Mouse (Mus musculus) regulatory T cell (primary cell): ENCODE measurements around the gene Cnih2.

Experiments used
- in situ Hi-C: fragments of 300-600 bp; cut with MboI, MseI; formaldehyde crosslinking; loops from one replicate; pipeline ENCODE4 v1.15.1; 2025; ENCODE audit warnings: high pct_unique_total_duplicates

Cnih2 gene

DNA sequence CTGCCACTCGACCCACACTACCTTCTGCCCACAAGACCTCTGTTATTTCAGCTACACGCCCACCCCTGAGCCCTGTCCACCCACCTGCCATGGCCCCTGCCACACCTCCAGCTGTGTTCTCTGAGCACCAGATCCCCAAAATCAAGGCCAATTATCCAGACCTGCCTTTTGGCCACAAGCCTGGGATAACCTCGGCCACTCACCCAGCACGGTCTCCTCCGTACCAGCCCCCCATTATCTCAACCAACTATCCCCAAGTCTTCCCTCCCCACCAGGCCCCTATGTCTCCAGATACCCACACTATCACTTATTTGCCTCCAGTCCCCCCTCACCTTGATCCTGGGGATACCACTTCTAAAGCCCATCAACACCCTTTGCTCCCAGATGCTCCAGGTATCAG, 28.8 kb downstream of the Cnih2 start:
- in situ Hi-C loops, result no loop called here

DNA sequence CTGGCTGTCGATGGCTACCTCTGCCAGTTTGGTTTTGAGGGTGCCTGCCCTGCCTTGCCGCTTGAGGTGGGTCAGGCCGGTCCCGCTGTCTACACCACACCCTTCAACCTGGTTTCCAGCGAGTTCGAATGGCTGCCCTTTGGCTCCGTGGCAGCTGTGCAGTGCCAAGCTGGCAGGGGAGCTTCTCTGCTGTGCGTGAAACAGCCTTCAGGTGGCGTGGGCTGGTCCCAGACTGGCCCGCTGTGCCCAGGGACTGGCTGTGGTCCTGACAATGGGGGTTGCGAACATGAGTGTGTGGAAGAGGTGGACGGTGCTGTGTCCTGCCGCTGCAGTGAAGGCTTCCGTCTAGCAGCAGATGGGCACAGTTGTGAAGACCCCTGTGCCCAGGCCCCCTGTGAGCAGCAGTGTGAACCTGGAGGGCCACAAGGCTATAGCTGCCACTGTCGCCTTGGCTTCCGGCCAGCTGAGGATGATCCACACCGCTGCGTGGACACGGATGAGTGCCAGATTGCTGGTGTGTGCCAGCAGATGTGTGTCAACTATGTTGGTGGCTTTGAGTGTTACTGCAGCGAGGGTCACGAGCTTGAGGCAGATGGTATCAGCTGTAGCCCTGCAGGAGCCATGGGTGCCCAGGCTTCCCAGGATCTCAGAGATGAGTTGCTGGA, 29.6 kb downstream of the Cnih2 start:
- in situ Hi-C loops, result no loop called here

DNA sequence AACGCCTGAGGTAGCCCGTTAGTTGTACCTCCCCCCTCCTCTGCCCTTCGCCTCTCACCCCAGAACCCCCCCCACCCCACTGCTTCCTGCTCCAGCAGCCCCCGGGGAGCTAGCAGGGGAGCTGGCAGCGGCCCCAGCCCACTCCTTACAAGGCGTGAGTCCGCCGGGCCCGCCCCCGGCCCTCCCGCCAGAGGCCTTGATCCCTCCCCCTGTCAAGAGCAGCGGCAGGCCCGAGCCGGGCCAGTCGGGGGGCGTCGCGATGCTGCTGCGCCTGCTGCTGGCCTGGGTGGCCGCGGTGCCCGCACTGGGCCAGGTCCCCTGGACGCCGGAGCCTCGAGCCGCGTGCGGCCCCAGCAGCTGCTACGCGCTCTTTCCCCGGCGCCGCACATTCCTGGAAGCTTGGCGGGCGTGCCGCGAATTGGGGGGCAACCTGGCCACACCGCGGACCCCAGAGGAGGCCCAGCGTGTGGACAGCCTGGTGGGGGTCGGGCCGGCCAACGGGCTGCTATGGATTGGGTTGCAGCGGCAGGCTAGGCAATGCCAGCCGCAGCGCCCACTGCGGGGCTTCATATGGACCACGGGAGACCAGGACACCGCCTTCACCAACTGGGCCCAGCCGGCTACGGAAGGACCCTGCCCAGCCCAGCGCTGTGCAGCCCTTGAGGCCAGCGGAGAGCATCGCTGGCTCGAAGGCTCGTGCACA, 30.3 kb downstream of the Cnih2 start, which contains the start of gene Cd248:
TSS of gene Cd248 (plus strand) at position 212 of the 703 bp plus-strand sequence.
- in situ Hi-C loops, result no loop called here

DNA sequence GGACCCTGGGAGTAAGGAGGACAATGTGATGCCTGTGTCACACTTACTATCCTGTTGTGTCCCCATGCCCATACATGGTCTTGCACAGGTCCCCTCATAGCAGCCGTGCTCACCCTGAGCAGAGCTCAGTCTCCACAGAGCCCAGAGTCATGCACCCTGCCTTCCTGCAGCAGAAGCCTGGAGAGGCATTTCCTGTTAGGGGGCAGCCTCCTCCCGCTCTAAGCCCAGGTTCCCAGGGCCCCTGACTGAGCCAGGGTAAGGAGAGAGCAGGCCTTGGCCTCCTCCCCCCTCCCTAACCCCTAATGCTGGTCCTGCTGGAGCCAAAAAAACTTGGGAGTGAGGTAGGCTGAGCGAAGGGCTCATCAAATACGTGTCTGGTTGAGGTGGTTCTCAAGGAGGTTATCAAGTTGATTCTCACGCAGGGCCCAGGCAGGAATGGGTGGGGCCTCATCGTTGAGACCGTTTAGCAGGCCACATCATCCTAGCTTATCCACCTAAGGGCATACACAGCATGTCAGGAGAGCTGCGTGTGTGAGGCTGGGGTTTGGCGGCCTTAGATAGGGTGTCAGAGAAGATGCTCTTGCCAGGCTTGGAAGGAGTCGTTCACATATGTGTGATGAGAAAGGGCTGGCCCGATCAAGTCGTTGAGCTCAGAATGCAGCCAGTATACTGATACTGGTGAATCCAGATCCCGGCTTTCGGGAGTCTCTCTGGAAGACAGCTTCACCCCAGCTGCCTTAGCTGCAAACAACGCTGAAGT, 31.1 kb downstream of the Cnih2 start:
- in situ Hi-C loops, result no loop called here

DNA sequence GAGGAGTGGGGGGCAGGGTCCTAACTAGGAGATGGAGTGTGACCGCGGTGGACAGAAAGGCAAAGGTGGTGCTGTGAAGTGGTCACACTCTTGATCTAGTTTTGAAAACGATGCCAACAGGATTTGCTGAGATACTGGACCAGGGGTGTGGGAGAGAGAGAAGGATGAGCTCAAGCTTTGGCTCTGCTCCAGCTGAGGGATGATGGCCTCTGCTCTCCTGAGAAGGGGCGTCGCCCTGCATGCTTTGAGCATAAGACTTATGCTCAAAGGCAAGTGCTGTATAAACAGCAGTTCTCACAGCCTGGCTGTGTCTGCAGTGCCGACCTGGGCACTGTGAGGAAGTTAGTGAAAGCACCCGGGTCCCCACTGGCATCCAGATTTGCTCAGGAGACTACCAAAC, 33.2 kb downstream of the Cnih2 start:
- in situ Hi-C loops, result no loop called here

DNA sequence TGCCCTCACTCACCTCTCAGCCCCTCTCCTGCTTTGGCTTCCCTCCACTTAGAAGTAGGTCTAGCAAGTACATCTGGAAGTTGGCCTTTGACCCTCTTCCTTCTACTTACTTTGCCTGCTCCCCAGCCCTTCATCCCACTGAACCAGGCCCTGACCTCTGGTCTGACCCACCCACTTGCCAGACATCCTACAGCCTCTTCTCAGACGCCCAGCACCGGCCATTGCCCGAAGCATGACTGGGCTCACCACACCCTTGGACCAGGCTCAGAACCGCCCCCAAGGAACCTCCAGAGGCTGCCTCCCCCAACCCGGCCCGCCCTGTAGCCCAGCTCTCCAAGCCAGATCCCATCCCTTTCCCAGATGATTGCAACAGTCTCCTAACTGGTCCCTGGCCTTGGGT, 35.9 kb downstream of the Cnih2 start:
- in situ Hi-C loops, result no loop called here

DNA sequence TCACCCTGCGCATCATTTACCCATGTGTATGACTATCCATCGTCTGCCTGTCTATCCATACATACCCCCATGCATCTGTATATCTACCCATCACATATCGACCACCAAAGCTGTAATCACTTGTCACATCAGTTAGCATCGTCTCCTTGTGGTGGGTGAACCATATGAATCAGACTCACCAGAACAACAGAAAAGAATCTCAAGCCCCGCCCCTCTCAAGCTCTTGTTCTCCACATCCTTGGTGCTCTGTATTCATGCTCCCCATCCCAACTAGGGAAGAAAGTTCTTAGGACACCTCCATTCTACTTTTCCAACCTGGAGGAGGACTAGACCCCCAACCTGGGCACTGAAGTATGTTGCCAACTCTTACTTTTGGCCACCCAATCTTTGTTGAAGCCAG, 36.3 kb downstream of the Cnih2 start:
- in situ Hi-C loops, result no loop called here

DNA sequence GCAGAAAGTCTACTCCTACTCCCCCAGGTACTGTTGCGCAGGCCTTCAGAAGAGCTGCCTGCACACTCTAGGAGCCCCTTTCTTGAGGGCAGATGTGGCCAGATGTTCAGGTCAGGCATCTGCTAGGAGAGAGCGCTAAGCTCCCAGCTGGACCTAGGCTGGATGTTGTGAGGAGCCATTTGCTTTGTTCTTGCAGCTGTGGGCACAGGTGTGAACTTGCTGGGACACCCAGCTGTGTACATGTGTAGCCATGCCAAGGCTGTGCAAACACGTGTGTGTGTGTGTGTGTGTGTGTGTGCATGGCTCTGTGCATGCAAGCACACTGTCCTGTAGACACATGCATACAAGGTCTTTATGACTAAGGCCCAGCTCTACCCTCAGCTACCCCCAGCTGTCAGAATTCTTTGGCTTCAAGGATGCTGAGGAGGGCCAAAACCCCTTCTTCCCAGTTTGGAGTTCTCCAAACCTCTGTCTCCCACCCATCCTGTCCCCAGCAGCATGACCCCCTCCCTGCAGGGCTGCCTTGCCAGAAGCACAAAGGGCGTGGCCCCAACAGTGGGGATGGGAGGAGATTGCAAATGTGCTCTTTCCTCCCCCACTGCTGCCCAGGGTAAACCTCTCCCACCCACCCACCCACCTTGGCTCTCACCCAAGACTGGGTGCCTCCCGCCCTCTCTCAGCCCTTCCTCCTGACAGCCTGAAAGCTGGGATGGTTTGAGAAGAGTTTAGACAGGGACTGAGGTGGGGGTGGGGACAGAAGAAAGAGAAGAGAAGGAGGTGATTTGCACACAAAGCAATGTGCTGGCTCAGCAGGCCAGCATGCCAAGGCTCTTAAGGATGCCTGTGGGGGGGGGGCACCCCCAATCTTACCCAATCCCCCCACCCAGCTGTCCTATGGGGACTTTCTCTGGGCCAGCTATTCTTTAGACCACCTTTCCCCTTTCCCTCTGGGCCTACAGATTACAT, 37.7 kb downstream of the Cnih2 start:
- in situ Hi-C loops, result no loop called here

DNA sequence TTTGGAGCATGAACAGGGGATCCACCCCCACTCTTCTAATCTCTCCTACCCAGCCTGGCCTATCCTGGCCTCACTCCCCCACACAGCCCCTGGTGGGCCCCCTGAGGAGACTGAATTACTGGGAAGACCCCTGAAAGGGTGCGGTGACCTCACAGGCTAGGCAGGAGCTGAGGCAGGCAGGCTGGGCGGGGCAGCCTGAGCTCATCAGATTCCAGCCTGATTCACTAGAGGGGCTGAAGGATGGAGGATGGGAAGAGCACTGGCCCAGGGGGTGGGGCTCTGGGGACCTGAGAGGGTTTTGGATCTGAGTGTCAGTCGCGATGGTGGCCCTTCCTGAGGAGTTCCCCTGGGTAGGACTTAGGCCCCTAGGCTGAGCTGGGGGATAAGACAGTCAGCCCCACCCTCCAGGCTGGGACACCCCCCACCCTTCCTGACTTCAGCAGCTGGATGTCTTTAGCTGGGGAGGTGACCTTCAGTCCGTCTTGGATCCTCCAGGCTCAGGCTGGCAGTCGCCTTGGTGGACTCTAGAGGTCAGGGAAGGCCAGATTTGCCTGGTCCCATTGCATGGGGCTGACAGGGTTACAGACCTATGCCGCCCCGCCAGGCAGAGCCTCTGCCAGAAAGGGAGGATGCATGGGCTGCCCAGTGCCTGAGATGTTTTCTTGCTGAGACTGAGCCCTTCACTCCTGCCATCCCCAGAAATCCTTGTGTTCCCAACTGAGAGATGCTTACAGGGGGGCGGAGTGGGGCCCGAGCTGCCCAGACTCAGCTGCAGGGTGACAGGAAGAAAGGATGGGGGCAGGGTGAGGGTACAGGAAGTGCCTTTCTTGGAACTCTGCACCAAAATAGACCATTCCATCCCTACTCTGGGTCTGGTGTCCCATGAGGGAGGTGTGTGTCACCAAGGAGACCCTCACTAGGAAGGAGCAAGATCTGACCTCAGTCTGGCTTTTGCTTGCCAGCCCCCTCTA, 39.2 kb downstream of the Cnih2 start:
- in situ Hi-C loops, result no loop called here

DNA sequence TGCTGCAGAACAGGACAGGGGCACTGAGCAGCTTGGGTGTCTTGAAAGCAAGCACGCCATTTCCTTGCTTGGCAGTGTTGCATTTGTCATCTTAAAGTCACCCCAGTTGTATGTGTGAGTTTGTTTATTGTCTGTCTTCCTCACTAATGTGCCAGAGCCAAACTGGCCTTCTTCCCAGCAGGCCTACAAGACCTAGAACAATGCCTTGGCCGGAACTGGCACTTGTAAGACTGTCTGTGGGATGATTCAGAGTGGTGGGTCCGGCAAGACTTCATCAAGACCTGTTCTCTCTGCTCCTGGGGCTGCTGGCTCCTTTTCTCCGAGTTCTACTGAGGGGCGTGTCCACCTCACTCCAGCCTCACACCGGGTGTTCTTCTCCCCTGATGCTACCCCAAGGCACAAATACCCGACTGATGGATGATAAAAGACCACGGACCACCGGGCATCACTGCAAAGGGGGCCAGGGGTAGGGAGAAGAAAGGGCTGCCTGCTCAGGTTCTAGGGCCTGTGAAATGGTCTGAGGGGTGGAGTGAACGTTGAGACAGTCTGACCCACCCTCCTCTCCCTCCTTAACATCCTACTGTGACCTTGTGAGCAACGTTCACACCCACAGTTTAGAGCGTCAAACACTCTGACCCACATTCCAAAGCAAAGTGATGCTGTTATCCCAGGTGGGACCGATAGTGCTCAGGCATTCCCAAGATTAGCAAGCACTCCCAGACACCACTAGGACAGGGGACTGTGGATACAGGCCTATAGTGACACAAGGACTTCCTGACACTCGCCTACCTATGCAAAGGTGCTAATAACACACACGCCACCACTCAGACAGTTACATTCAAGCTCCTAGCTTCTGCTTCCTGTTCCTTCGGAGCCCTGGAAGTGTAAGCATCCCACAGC, 40.2 kb downstream of the Cnih2 start:
- in situ Hi-C loops, result no loop called here

DNA sequence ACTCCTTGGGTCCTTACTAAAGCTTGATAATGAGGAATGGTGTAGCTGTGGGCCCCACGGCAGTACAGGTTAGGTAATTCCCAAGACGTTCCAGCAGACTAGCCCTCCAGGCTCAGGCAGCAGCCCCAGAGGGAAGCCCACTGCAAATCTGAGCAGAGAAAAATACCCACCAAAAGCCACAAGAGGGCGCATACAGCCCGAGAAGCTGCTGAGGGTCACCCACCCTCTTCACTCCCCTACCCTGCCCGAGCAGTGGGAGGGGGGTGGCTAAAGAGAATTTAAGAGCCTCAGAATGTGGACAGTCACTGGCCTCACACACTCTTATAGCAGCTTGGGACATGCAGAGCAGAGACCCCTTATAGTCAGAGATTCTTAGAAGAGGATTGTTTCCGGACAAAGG, 42.1 kb downstream of the Cnih2 start:
- in situ Hi-C loops, result no loop called here

DNA sequence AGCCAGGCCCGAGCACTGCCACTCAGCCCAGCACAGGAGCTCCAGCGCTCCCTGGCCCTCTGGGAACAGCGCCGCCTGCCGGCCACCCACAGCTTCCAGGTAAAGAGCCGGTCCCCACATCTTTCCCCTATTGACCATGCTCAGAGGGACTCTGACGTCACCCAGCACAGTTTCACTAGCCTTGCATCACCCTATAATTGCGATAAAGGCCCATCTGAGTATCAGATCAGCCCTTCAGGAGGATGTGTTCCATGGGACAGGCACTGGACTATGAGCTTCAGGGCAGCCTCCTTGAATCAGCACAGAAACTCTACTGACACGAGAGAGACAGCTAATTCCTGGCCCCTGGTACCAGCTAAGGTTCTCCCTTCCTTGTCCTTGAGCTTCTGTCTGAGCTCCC, 44.4 kb downstream of the Cnih2 start:
- in situ Hi-C loops, result no loop called here

DNA sequence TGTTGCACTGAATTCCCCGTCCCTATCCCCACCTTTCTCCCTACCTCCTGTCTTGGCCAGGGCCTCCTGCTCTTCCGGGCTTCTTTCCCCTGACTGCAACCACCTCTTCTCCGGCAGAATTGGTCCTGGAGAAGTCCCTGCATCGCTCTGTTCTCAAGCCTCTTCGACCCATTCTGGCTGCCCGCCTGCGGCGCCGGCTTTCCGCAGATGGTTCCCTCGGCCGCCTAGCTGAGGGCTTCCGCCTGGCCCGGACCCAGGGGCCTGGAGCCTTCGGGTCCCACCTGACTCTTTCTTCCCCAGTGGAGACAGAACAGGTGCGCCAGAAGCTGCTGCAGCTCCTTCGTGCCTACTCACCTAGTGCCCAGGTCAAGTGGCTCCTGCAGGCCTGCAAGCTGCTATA, 45.5 kb downstream of the Cnih2 start:
- in situ Hi-C loops, result no loop called here

DNA sequence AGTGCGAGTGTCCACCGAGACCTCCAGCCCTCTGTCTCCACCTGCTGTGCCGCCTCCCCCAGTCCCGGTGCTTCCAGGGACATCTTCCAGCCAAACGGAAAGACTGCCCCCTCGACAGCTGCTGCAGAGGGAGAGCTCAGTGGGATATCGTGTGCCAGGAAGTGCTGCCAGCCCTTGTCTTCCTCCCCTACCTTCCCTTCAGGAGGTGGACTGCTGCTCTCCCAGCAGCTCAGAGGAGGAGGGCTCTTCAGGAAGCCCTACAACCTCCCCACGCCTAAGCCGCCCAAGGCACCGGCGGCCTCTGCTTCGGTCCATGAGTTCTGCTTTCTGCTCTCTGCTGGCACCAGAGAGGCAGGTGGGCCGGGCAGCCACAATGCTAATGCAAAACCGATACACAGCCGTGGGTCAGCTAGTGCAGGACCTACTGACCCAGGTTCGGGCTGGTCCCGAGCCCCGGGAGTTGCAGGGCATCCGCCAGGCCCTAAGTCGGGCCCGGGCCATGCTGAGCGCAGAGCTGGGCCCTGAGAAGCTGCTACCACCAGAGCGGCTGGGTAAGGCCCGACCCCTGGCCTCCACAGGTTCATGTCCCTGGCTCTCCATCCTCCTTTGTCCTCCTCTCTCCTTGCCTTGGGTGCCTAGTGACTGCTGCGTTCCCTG, 46.0 kb downstream of the Cnih2 start:
- in situ Hi-C loops, result no loop called here

DNA sequence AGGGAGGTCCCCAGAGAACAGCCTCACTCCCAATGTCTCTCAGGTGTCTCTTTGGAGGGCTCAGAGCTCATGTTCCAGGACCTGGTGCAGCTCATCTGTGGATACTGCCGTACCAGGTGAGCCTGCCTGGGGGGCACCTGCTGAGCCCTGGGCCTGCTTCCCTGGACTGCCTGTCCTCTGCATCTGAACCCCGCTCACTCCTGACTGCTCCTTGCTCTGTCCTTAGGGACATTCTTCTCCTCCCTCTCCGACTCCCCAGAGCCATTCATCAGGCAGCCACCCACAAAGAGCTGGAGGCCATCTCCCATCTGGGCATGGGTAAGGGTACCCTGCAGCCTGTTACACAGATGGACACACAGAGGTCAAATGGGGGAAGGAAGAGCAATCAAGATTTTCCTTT, 46.8 kb downstream of the Cnih2 start:
- in situ Hi-C loops, result no loop called here

DNA sequence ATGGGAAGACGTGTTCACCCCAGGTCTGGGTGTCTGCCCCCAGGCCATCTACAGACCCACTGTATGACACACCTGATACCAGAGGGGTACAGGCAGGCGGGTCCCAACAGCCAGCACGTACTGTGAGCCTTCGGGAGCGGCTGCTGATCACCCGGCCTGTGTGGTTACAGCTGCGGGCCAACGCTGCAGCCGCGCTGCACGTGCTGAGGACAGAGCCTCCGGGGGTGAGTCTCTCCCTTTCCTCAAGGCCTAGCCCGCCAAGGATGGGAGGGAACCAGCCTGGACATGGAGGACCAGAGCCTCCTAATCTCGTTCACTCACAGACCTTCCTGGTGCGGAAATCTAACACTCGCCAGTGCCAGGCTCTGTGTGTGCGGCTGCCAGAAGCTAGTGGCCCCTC, 47.3 kb downstream of the Cnih2 start:
- in situ Hi-C loops, result no loop called here

DNA sequence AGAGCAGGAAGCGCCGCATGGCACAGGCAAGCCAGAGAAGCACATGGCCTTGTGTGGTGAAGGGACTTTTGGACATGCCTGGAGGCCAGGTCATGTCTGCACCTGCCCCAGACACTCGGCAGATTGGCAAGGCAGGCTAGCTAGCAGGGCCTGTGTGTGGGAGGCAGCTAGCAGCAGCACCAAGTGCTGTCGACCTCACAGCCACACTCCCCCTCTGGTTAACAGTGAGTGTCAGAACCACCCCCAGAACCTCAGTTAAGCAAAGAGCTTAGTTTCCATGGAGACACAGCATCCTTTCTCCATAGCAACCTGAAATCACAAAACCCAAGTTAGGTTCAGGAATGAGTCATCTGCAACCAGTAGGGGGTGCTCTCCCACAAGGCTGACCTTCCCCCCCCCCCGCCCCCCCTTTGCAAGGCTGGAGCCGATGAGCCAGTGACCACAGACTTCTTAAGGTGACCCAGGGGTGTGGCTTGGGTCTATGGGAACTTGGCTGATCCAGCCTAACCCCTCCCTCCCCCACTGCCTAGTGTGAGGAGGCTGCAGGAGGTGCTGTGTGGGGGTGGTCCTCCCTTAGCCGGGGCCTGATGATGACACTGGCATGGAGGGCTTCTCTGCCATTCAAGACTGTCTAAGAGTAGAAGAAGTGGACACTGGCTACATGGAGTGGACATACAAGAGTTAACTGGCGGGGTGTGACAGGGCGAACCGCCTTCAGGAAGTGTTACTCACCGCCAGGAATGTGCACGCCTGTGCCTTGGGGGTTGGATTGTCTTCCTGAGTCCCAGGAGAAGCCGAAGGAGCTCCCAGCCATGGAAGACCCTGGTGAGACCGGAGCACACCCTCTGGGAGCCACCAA, 48.0 kb downstream of the Cnih2 start, which contains the start of gene Rin1:
TSS of gene Rin1 (plus strand) at position 435 of the 859 bp plus-strand sequence.
- in situ Hi-C loops, result no loop called here

DNA sequence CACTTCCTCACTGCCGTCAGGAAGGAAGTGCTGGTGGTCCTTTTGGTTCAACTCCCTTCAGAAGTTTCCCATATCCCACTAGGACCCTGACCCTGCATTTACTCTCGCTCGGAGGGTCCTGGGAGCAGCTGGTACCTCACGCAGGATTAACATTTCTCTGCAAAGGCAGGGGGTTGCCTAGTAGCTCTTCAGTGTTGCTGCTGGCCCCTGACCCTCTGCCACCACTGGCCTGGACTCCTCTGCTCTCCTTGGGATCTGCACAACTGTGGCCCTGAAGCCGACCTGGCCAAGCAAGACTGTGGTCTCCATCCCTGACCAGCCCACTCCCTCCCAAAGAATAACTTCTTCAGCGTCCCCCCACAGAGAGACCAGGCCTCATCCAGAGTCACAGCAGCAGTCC, 49.0 kb downstream of the Cnih2 start:
- in situ Hi-C loops, result loop anchor here (10.0 kb wide), 1 partner anchor 45 kb away; the partner anchor contains the start of gene Cnih2
